Mouse (Mus musculus): ENCODE measurements around the gene Saa2. TPM values are rescaled to one million over a fixed set of nuclear protein-coding genes. Genes with fewer than 3 reads are reported as not detected.
"Not testable (repeated sequence)": the region's sequence is repeated elsewhere in the genome, so short reads cannot be mapped to it uniquely, and the experiment has no call there.

Saa2 gene
- polyA plus RNA-seq, 1 experiment from 2014 or later = 0.19 TPM

- no peak for DNase-seq (ENCODE audit: low spot score)
- 85% methylated on average over 4 of the region's 4 CpGs for WGBS
- Histone ChIP-seq H3K4me3 (no peak within 1 kb of the TSS), H3K27ac (replicated peaks) (no peak within 1 kb of the TSS), H3K9me3 (replicated peaks) (no peaks in the 10 kb centered on the region), H3K27me3 (ENCODE audit: low read depth, poor library complexity, severe bottlenecking) (no peaks in the 10 kb centered on the region), H3K4me1 (no peaks in the 10 kb centered on the region), H3K36me3 (no peaks in the 10 kb centered on the region)
These were observed 19.1 kb upstream of the Saa2 start, which contains the start of gene Saa4 for GRCm38 (mm10) chr7:46732458-46732857. Saa4 (minus strand) TSS chr7:46732603.

GRCm38 (mm10) chr7:46734983-46735382, 16.6 kb upstream of the Saa2 start:
- Histone ChIP-seq H3K27me3 (ENCODE audit: low read depth, poor library complexity, severe bottlenecking) (no peaks in the 10 kb centered on the region), H3K36me3 (no peaks in the 10 kb centered on the region), H3K27ac (replicated peaks) (no peak overlapping the region), H3K9me3 (replicated peaks) (no peaks in the 10 kb centered on the region), H3K4me1 (no peaks in the 10 kb centered on the region), H3K4me3 (no peak overlapping the region)
- no peak for DNase-seq (ENCODE audit: low spot score)
- 83% methylated on average over 2 of the region's 2 CpGs for WGBS

GRCm38 (mm10) chr7:46738561-46739460, 12.8 kb upstream of the Saa2 start:
- Histone ChIP-seq H3K4me1 (no peaks in the 10 kb centered on the region), H3K36me3 (no peaks in the 10 kb centered on the region), H3K4me3 (no peak overlapping the region), H3K27me3 (ENCODE audit: low read depth, poor library complexity, severe bottlenecking) (no peaks in the 10 kb centered on the region), H3K9me3 (replicated peaks) (no peaks in the 10 kb centered on the region), H3K27ac (replicated peaks) (no peak overlapping the region)
- 86% methylated on average over 12 of the region's 12 CpGs for WGBS
- DNase-seq (ENCODE audit: low spot score) = no peak

- H3K9me3 ChIP-seq (replicated peaks); H3K36me3 ChIP-seq; DNase-seq (ENCODE audit: low spot score); H3K4me3 ChIP-seq; H3K4me1 ChIP-seq; H3K27ac ChIP-seq (replicated peaks); H3K27me3 ChIP-seq (ENCODE audit: low read depth, poor library complexity, severe bottlenecking): not testable (repeated sequence)
- WGBS = 87% methylated on average over 5 of the region's 5 CpGs
These were observed 11.5 kb upstream of the Saa2 start for GRCm38 (mm10) chr7:46740041-46740440.

- 95% methylated on average over 3 of the region's 3 CpGs for WGBS
- not testable (repeated sequence) for DNase-seq (ENCODE audit: low spot score); H3K36me3 ChIP-seq; H3K4me1 ChIP-seq; H3K9me3 ChIP-seq (replicated peaks); H3K27me3 ChIP-seq (ENCODE audit: low read depth, poor library complexity, severe bottlenecking); H3K4me3 ChIP-seq; H3K27ac ChIP-seq (replicated peaks)
These were observed 8.7 kb upstream of the Saa2 start, which contains the start of gene Saa1 for GRCm38 (mm10) chr7:46742880-46743279. Saa1 (minus strand) TSS chr7:46742980.

- WGBS = 84% methylated on average over 3 of the region's 3 CpGs
- H3K4me1 ChIP-seq = peaks cover 7% of the 10 kb centered on the region; the same call in 1 of the 2 replicates
- no peak for DNase-seq (ENCODE audit: low spot score)
- H3K4me3 ChIP-seq = no peak overlapping the region
- H3K27ac ChIP-seq (replicated peaks) = no peak overlapping the region
- H3K36me3 ChIP-seq = no peaks in the 10 kb centered on the region
- H3K27me3 ChIP-seq (ENCODE audit: low read depth, poor library complexity, severe bottlenecking) = no peaks in the 10 kb centered on the region
- no peaks in the 10 kb centered on the region for H3K9me3 ChIP-seq (replicated peaks)
These were observed 5.8 kb upstream of the Saa2 start for GRCm38 (mm10) chr7:46745816-46746215.

- Histone ChIP-seq H3K4me3 (no peak overlapping the region), H3K27me3 (ENCODE audit: low read depth, poor library complexity, severe bottlenecking) (no peaks in the 10 kb centered on the region), H3K36me3 (no peaks in the 10 kb centered on the region), H3K9me3 (replicated peaks) (no peaks in the 10 kb centered on the region), H3K4me1 (peaks cover 7% of the 10 kb centered on the region; the same call in 1 of the 2 replicates), H3K27ac (replicated peaks) (no peak overlapping the region)
- WGBS = 89% methylated on average over 7 of the region's 7 CpGs
- DNase-seq (ENCODE audit: low spot score) = no peak
These were observed 5.2 kb upstream of the Saa2 start for GRCm38 (mm10) chr7:46746381-46746780.

- no peaks in the 10 kb centered on the region for H3K27me3 ChIP-seq (ENCODE audit: low read depth, poor library complexity, severe bottlenecking)
- H3K9me3 ChIP-seq (replicated peaks) = no peaks in the 10 kb centered on the region
- 52% methylated on average over 3 of the region's 3 CpGs for WGBS
- DNase-seq (ENCODE audit: low spot score) = no peak
- H3K4me3 ChIP-seq = no peak overlapping the region
- peaks cover 7% of the 10 kb centered on the region; the same call in 1 of the 2 replicates for H3K4me1 ChIP-seq
- H3K27ac ChIP-seq (replicated peaks) = no peak overlapping the region; the same call in 1 of the 2 replicates
- no peaks in the 10 kb centered on the region for H3K36me3 ChIP-seq
These were observed 3.1 kb upstream of the Saa2 start for GRCm38 (mm10) chr7:46748459-46748858.

- no peaks in the 10 kb centered on the region for H3K27me3 ChIP-seq (ENCODE audit: low read depth, poor library complexity, severe bottlenecking)
- peaks cover 69% of the 10 kb centered on the region for H3K36me3 ChIP-seq
- H3K27ac ChIP-seq (replicated peaks) = no peak overlapping the region
- H3K4me1 ChIP-seq = peaks cover 5% of the 10 kb centered on the region; the same call in 1 of the 2 replicates
- no peak overlapping the region for H3K4me3 ChIP-seq
- 79% methylated on average over 11 of the region's 11 CpGs for WGBS
- no peaks in the 10 kb centered on the region for H3K9me3 ChIP-seq (replicated peaks)
- no peak for DNase-seq (ENCODE audit: low spot score)
These were observed 9.6 kb downstream of the Saa2 start for GRCm38 (mm10) chr7:46761049-46761795.

- H3K27ac ChIP-seq (replicated peaks) = no peak overlapping the region
- H3K36me3 ChIP-seq = peaks cover 83% of the 10 kb centered on the region
- H3K9me3 ChIP-seq (replicated peaks) = no peaks in the 10 kb centered on the region
- H3K27me3 ChIP-seq (ENCODE audit: low read depth, poor library complexity, severe bottlenecking) = no peaks in the 10 kb centered on the region
- no peak for DNase-seq (ENCODE audit: low spot score)
- 90% methylated on average over 5 of the region's 5 CpGs for WGBS
- peaks cover 5% of the 10 kb centered on the region; the same call in 1 of the 2 replicates for H3K4me1 ChIP-seq
- no peak overlapping the region for H3K4me3 ChIP-seq
These were observed 11.0 kb downstream of the Saa2 start for GRCm38 (mm10) chr7:46762601-46763000.

GRCm38 (mm10) chr7:46764672-46765071, 13.1 kb downstream of the Saa2 start:
- H3K4me3 ChIP-seq = no peak overlapping the region

GRCm38 (mm10) chr7:46767371-46767770, 15.8 kb downstream of the Saa2 start:
- Histone ChIP-seq H3K27ac (replicated peaks) (no peak overlapping the region), H3K4me1 (peaks cover 5% of the 10 kb centered on the region; the same call in 1 of the 2 replicates), H3K4me3 (no peak overlapping the region), H3K27me3 (ENCODE audit: low read depth, poor library complexity, severe bottlenecking) (no peaks in the 10 kb centered on the region), H3K9me3 (replicated peaks) (no peaks in the 10 kb centered on the region), H3K36me3 (peaks cover 85% of the 10 kb centered on the region)
- no peak for DNase-seq (ENCODE audit: low spot score)

More at GRCm38 (mm10) chr7:46764672-46765071, 13.1 kb downstream of the Saa2 start:
- Histone ChIP-seq H3K4me1 (peaks cover 5% of the 10 kb centered on the region; the same call in 1 of the 2 replicates), H3K36me3 (peaks cover 94% of the 10 kb centered on the region), H3K27me3 (ENCODE audit: low read depth, poor library complexity, severe bottlenecking) (no peaks in the 10 kb centered on the region), H3K27ac (replicated peaks) (no peak overlapping the region), H3K9me3 (replicated peaks) (no peaks in the 10 kb centered on the region)
- WGBS = 80% methylated on average over 8 of the region's 8 CpGs
- DNase-seq (ENCODE audit: low spot score) = no peak
